Mouse (Mus musculus): Measurements from ENCODE around the gene Dmwd. TPM values are rescaled to one million over a fixed set of nuclear protein-coding genes. Genes with fewer than 3 reads are reported as not detected.

Dmwd gene
- total and polyA plus RNA-seq, 3 experiments, result 18.3 to 70.3 (median 51.5) TPM

DNA sequence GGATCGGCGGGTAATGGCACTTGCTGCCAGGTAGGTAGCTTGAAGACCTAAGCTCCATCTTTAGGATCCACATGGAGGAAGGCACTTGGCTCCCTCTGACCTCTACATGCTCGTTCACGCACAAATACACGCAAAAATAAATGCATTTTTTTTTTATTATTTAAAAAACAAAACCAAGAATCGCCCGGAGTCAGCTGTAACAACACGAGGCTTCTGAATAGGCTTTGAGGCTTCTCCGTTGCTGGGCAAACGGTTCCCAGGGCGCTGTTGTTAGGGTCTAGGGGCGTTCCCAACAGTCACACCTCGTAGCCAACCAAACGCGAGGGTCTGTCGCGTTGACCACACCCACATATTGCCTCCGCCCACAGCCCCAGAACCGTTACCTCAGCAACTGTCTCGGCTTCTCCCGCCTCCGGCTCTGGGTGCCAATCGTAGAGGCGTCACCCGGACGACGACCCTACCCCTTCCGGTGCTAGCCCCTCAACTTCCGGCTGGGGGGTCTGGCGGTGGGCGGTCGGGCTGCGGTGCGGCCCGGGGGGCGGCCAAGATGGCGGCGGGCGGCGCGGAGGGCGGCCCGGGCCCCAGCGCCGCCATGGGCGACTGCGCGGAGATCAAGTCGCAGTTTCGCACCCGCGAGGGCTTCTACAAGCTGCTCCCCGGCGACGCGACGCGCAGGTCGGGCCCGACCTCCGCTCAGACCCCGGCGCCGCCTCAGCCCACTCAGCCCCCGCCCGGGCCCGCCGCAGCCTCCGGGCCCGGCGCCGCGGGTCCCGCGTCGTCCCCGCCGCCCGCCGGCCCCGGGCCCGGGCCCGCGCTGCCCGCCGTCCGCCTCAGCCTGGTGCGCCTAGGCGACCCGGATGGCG, at the start of gene Dmwd (continued):
- TF ChIP-seq ZC3H11A (IDR thresholded peaks at IDR 0.05; ENCODE audit: low read depth, low read length), result no peak
- TF ChIP-seq TAL1 (IDR thresholded peaks at IDR 0.05; ENCODE audit: low read length), result no peak
- TF ChIP-seq RCOR1 (IDR thresholded peaks at IDR 0.05; ENCODE audit: low read depth, low read length), result no peak
- TF ChIP-seq KAT2A (conservative IDR thresholded peaks at IDR 0.05; ENCODE audit: low read depth, low read length), result no peak
- no peak for TF ChIP-seq GATA1 (IDR thresholded peaks at IDR 0.05; ENCODE audit: low read depth, low read length)

DNA sequence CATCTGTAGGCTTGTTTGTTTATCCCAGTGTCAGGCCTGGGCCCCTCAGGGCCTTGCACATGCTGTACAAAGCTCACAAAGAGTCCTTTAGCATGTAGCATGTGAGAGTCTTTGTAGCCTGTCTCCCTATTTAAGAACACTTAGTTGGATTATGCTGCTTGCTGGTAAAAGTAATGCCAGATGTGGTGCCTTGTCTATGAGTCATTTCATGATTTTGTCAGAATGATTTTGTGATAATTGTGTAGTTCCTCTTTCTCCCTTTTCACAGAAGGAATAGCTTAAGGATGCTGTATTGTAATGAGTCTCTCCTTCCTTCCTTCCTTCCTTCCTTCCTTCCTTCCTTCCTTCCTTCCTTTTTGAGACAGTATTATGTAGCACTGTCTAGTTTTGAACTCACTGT, 48.0 kb upstream of the Dmwd start:
- Histone ChIP-seq H3K79me2 (ENCODE audit: control insufficient read depth, insufficient read depth, low read length, poor library complexity) (peaks cover 22% of the 10 kb centered on the region), H3K9me3 (replicated peaks; ENCODE audit: insufficient read depth, low read length) (no peaks in the 10 kb centered on the region), H3K4me3 (ENCODE audit: control insufficient read depth in 1 of 2, insufficient read depth in 1 of 2, low read depth in 2 of 2, low read length in 2 of 2) (no peak overlapping the region), H3K4me1 (ENCODE audit: control insufficient read depth in 1 of 2, insufficient read depth in 2 of 2, low read length in 2 of 2) (peaks cover 9 to 19% of the 10 kb centered on the region in 2 experiments), H3K9ac (ENCODE audit: control insufficient read depth, low read depth, low read length, poor library complexity, severe bottlenecking) (no peak overlapping the region), H3K27ac (ENCODE audit: control insufficient read depth, low read depth, low read length) (no peak overlapping the region), H3K36me3 (ENCODE audit: control insufficient read depth in 1 of 2, insufficient read depth in 2 of 2, low read length in 2 of 2) (peaks cover 8 to 22% of the 10 kb centered on the region in 2 experiments), H3K27me3 (ENCODE audit: control insufficient read depth in 1 of 2, insufficient read depth in 2 of 2, low read length in 2 of 2) (no peaks in the 10 kb centered on the region; a peak in 1 of 4 replicates)
- no peak for TF ChIP-seq RAD21 (IDR thresholded peaks at IDR 0.05; ENCODE audit: low read depth, low read length)
- TF ChIP-seq CTCF (IDR thresholded peaks at IDR 0.05 in 2 of 3, conservative IDR thresholded peaks at IDR 0.05 in 1 of 3; ENCODE audit: control insufficient read depth in 1 of 3, insufficient read depth in 1 of 3, low read depth in 2 of 3, low read length in 3 of 3, poor library complexity in 1 of 3, severe bottlenecking in 1 of 3), result no peak
- no peak for TF ChIP-seq ELF1 (IDR thresholded peaks at IDR 0.05; ENCODE audit: low read depth, low read length)
- 0 out of 2 replicates have a peak, but pooled peaks have one; percentile 45 for TF ChIP-seq RCOR1 (IDR thresholded peaks at IDR 0.05; ENCODE audit: low read depth, low read length)
- 0 out of 2 replicates have a peak, but pooled peaks have one; percentile 33 for TF ChIP-seq ZNF384 (IDR thresholded peaks at IDR 0.05; ENCODE audit: low read depth, low read length)
- TF ChIP-seq JUND (IDR thresholded peaks at IDR 0.05; ENCODE audit: low read depth, low read length), result peak; percentile 63; the same call in 1 of the 2 replicates
- peak; percentile 10 to 81; a peak in 3 of 4 replicates for TF ChIP-seq EP300 (IDR thresholded peaks at IDR 0.05; ENCODE audit: low read depth in 1 of 2, low read length in 2 of 2)
- TF ChIP-seq TCF12 (IDR thresholded peaks at IDR 0.05; ENCODE audit: low read depth, low read length), result 0 out of 2 replicates have a peak, but pooled peaks have one; percentile 9
- TF ChIP-seq GATA1 (IDR thresholded peaks at IDR 0.05; ENCODE audit: low read depth, low read length), result peak; percentile 60
- no peak for TF ChIP-seq CHD1 (IDR thresholded peaks at IDR 0.05; ENCODE audit: low read depth, low read length)
- peak; percentile 79 for DNase-seq (ENCODE audit: low read depth, low spot score)

DNA sequence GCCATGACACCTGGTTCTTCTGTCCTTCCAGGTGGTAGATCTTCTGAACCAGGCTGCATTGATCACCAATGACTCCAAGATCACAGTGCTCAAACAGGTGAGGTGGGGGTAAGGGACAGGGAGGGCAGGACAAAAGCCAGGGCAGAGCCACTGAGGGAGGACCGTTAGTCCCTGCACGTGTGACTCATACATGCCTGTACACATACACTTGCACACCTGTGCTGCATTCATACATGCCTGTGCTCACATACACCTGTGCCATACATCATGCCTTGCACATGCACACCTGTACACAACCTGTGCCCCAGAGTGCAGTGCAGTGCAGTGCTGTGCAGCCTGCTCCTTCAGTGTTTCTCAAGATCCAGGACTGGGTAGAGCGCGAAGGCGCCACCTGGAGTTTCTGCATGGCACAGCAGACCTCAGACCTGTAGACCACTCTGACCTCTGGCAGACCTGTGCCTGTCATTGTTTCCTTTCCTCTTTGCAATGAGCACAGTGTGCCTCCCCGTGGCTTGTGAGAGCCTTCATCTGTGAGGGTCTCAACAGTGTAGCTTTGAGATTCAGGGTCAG, 46.9 kb upstream of the Dmwd start:
- TF ChIP-seq MAFK (IDR thresholded peaks at IDR 0.05; ENCODE audit: borderline replicate concordance, low read depth, low read length) (no peak), GABPA (IDR thresholded peaks at IDR 0.05; ENCODE audit: low read depth, low read length) (no peak), GATA1 (IDR thresholded peaks at IDR 0.05; ENCODE audit: low read depth, low read length) (no peak), CTCF (IDR thresholded peaks at IDR 0.05 in 2 of 3, conservative IDR thresholded peaks at IDR 0.05 in 1 of 3; ENCODE audit: control insufficient read depth in 1 of 3, insufficient read depth in 1 of 3, low read depth in 2 of 3, low read length in 3 of 3, poor library complexity in 1 of 3, severe bottlenecking in 1 of 3) (peak; percentile 72 to 85 (median 83)), BHLHE40 (IDR thresholded peaks at IDR 0.05; ENCODE audit: borderline replicate concordance, low read depth, low read length) (no peak), ZC3H11A (IDR thresholded peaks at IDR 0.05; ENCODE audit: low read depth, low read length) (no peak), RCOR1 (IDR thresholded peaks at IDR 0.05; ENCODE audit: low read depth, low read length) (no peak), E2F4 (IDR thresholded peaks at IDR 0.05; ENCODE audit: borderline replicate concordance, low read depth, low read length) (no peak), HCFC1 (IDR thresholded peaks at IDR 0.05; ENCODE audit: low read depth, low read length) (no peak), RAD21 (IDR thresholded peaks at IDR 0.05; ENCODE audit: low read depth, low read length) (peak; percentile 36), ELF1 (IDR thresholded peaks at IDR 0.05; ENCODE audit: low read depth, low read length) (no peak), MEF2A (IDR thresholded peaks at IDR 0.05; ENCODE audit: extremely low read depth, insufficient replicate concordance, low read depth, low read length, poor library complexity, severe bottlenecking) (no peak), SIN3A (IDR thresholded peaks at IDR 0.05; ENCODE audit: low read length) (no peak), SMC3 (IDR thresholded peaks at IDR 0.05; ENCODE audit: low read depth, low read length) (peak; percentile 55), TBP (IDR thresholded peaks at IDR 0.05; ENCODE audit: low read depth, low read length) (no peak), NRF1 (IDR thresholded peaks at IDR 0.05; ENCODE audit: insufficient read depth, low read depth, low read length, poor library complexity, severe bottlenecking) (no peak), USF1 (IDR thresholded peaks at IDR 0.05; ENCODE audit: low read depth, low read length) (no peak), JUND (IDR thresholded peaks at IDR 0.05; ENCODE audit: low read depth, low read length) (no peak)
- no peak overlapping the region for H3K9ac ChIP-seq (ENCODE audit: control insufficient read depth, low read depth, low read length, poor library complexity, severe bottlenecking)
- H3K36me3 ChIP-seq (ENCODE audit: control insufficient read depth in 1 of 2, insufficient read depth in 2 of 2, low read length in 2 of 2), result peaks cover 8 to 22% of the 10 kb centered on the region in 2 experiments
- peaks cover 9 to 14% of the 10 kb centered on the region in 2 experiments for H3K4me1 ChIP-seq (ENCODE audit: control insufficient read depth in 1 of 2, insufficient read depth in 2 of 2, low read length in 2 of 2)
- H3K27ac ChIP-seq (ENCODE audit: control insufficient read depth, low read depth, low read length), result no peak overlapping the region
- no peaks in the 10 kb centered on the region for H3K27me3 ChIP-seq (ENCODE audit: control insufficient read depth in 1 of 2, insufficient read depth in 2 of 2, low read length in 2 of 2)
- DNase-seq (ENCODE audit: low read depth, low spot score), result peak; percentile 75
- H3K9me3 ChIP-seq (replicated peaks; ENCODE audit: insufficient read depth, low read length), result no peaks in the 10 kb centered on the region
- no peak overlapping the region for H3K4me3 ChIP-seq (ENCODE audit: control insufficient read depth in 1 of 2, insufficient read depth in 1 of 2, low read depth in 2 of 2, low read length in 2 of 2)
- peaks cover 21% of the 10 kb centered on the region for H3K79me2 ChIP-seq (ENCODE audit: control insufficient read depth, insufficient read depth, low read length, poor library complexity)

All from MEL (cell line).